22 mouse cellular contexts compared by ENCODE assay signal in genomic region chr5:113005941-113006391, GRCm38 (mm10). TPM values are rescaled to one million over a fixed set of nuclear protein-coding genes. Genes with fewer than 3 reads are reported as not detected.
DNase-seq lines count a peak whose midpoint lies in the region; ATAC-seq and TF ChIP-seq lines count a peak whose summit lies in the region.
"Had no signal": no experiment of that assay in that cellular context is flagged by ENCODE, and none has a peak within 500 bp of the region (broad histone marks: within the 10 kb centered on the region; RNA-seq: fewer than 3 reads in every experiment).

No protein-coding gene starts in this region.

- intact Hi-C loops in left cerebral cortex, postnatal 10 days (cut with DNase I), result no loop called here

- no peak for TF ChIP-seq EP300 in lung, postnatal 0 days (IDR thresholded peaks at IDR 0.05)

- no peak overlapping the region for H3K27ac ChIP-seq in lung, postnatal 0 days (ENCODE audit: low read length)
- no peak overlapping the region for H3K27ac ChIP-seq in hindbrain, embryonic 13.5 days
- H3K27ac ChIP-seq: heart, embryonic 13.5 days; hindbrain, embryonic 12.5 days; kidney, postnatal 0 days; layer of hippocampus, adult 2 months; macrophage; midbrain, embryonic 12.5 days; neural tube, embryonic 15.5 days had no signal

- H3K4me2 ChIP-seq in lung, postnatal 0 days (replicated peaks; ENCODE audit: low read depth, low read length), result no peak overlapping the region
- H3K4me2 ChIP-seq in hindbrain, embryonic 13.5 days, result no peak overlapping the region
- H3K4me2 ChIP-seq: heart, embryonic 13.5 days; hindbrain, embryonic 12.5 days; liver, embryonic 11.5 days; midbrain, embryonic 12.5 days; neural tube, embryonic 15.5 days had no signal

- H3K4me3 ChIP-seq in lung, postnatal 0 days (ENCODE audit: low read depth, low read length), result no peak overlapping the region
- no peak overlapping the region for H3K4me3 ChIP-seq in hindbrain, embryonic 13.5 days
- H3K4me3 ChIP-seq: heart, embryonic 13.5 days; hindbrain, embryonic 12.5 days; layer of hippocampus, adult 2 months; midbrain, embryonic 12.5 days; myocyte; neural tube, embryonic 15.5 days had no signal

- TF ChIP-seq CTCF in lung, postnatal 0 days (IDR thresholded peaks at IDR 0.05), result no peak

- no peaks in the 10 kb centered on the region for H3K36me3 ChIP-seq in lung, postnatal 0 days (ENCODE audit: insufficient read depth, low read length)
- H3K36me3 ChIP-seq in hindbrain, embryonic 13.5 days, result no peaks in the 10 kb centered on the region
- H3K36me3 ChIP-seq: heart, embryonic 13.5 days; hindbrain, embryonic 12.5 days; midbrain, embryonic 12.5 days; neural tube, embryonic 15.5 days had no signal

- no peaks in the 10 kb centered on the region for H3K9me3 ChIP-seq in lung, postnatal 0 days (ENCODE audit: low read length)
- no peaks in the 10 kb centered on the region for H3K9me3 ChIP-seq in hindbrain, embryonic 13.5 days
- H3K9me3 ChIP-seq: heart, embryonic 13.5 days; hindbrain, embryonic 12.5 days; midbrain, embryonic 12.5 days; neural tube, embryonic 15.5 days had no signal

- 62% methylated on average over 7 of the region's 7 CpGs for WGBS in lung, postnatal 0 days
- WGBS in hindbrain, embryonic 13.5 days, result 86% methylated on average over 7 of the region's 7 CpGs

- DNase-seq in heart, postnatal 4 days, result peak; percentile 23
- DNase-seq in heart, adult 11 months, result no peak
- DNase-seq in cerebellum, postnatal 10 days, result peak; percentile 49 to 53
- peak; percentile 80 for DNase-seq in lung, postnatal 0 days (ENCODE audit: low spot score)
- no peak for DNase-seq in right cerebral cortex, adult 2 months (ENCODE audit: low spot score in 2 of 2)
- no peak for DNase-seq in left cerebral cortex, postnatal 10 days (ENCODE audit: extremely low spot score in 1 of 2, low spot score in 2 of 2)
- DNase-seq: adrenal gland, adult 8-10 months; B cell, adult 2 months; gastrocnemius, postnatal 36 days; left cerebral cortex, postnatal 4 days; retina, postnatal 1 day; thymus, postnatal 4 days had no signal

- H3K9ac ChIP-seq in lung, postnatal 0 days (replicated peaks; ENCODE audit: low read depth), result no peak overlapping the region
- H3K9ac ChIP-seq in hindbrain, embryonic 13.5 days, result no peak overlapping the region
- H3K9ac ChIP-seq: heart, embryonic 13.5 days; hindbrain, embryonic 12.5 days; midbrain, embryonic 12.5 days; neural tube, embryonic 15.5 days had no signal

- peak; percentile 84 for ATAC-seq in lung, postnatal 0 days
- ATAC-seq in hindbrain, embryonic 13.5 days (ENCODE audit: low FRiP score), result no peak

- H3K4me1 ChIP-seq in lung, postnatal 0 days (ENCODE audit: insufficient read depth, low read depth, low read length), result no peaks in the 10 kb centered on the region
- H3K4me1 ChIP-seq in hindbrain, embryonic 13.5 days (replicated peaks), result peaks cover 8% of the 10 kb centered on the region

- no peaks in the 10 kb centered on the region for H3K27me3 ChIP-seq in lung, postnatal 0 days (replicated peaks; ENCODE audit: insufficient read depth, low read length)
- no peaks in the 10 kb centered on the region for H3K27me3 ChIP-seq in hindbrain, embryonic 13.5 days
- H3K27me3 ChIP-seq: heart, embryonic 13.5 days; hindbrain, embryonic 12.5 days; midbrain, embryonic 12.5 days; neural tube, embryonic 15.5 days had no signal

RNA-seq across cellular contexts. Expression of gene Grk3, which starts 9.6 kb away (rescaled TPM):
- total RNA-seq in heart, postnatal 4 days (2021), result 10 to 100 TPM; 16.9 to 19.8 TPM
- polyA plus RNA-seq in lung, postnatal 0 days (2015; fragmentation: Nextera tagmentation; extraction: Ambion mirVana), result 13.6 and 16.4 TPM in 2 replicates
- polyA plus RNA-seq in hindbrain, embryonic 13.5 days (2015; fragmentation: Nextera tagmentation; extraction: Ambion mirVana), result 15.8 and 16.8 TPM in 2 replicates
- total RNA-seq in left cerebral cortex, postnatal 10 days (2021), result 10 to 100 TPM; 69.8 to 71.7 TPM
- polyA plus RNA-seq: myocyte had no signal

Comparison
In these comparisons a context has a peak if more than half of its experiments do, and no peak if none do; other contexts are left out.
1. DNase-seq: peak in heart, postnatal 4 days (single experiment), cerebellum, postnatal 10 days (2 of 2) and lung, postnatal 0 days (single experiment); none in heart, adult 11 months (single experiment), right cerebral cortex, adult 2 months (0 of 2) and left cerebral cortex, postnatal 10 days (0 of 2).